Mouse (Mus musculus) right cerebral cortex, postnatal 14 days (tissue): ENCODE measurements around the gene Hibch.
"Not testable (repeated sequence)": the region's sequence is repeated elsewhere in the genome, so short reads cannot be mapped to it uniquely, and the experiment has no call there.

ENCODE experiments used
- DNase-seq: peaks from one replicate; pipeline ENCODE4 v3.0.0; 2022

Gene Hibch

GRCm38 (mm10) chr1:52844782-52845665 lies at the start of gene Hibch:
Gene Hibch (plus strand): TSS chr1:52844929.
- DNase-seq: peak; percentile 91

DNA sequence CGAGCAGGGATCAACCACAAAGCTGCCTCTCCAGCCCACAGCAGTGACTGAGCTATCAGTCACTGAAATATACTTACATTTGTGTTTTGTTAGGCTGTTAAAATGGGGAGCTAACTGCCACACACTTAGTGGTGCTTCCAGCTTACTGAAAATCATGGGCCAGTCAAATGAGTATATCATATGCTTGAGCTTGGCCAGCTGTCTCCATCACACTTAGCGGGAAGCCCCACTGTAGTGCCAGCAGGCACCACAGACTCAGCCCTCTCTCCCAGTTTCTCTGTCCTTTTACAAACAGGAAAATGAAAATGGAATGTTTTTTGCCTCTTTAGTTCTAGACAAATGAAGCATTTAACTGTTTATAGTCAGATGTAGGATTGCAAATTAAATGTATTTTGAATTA lies 48.8 kb upstream of the Hibch start:
- DNase-seq: no peak

GRCm38 (mm10) chr1:52799056-52799726 lies 45.5 kb upstream of the Hibch start:
- peak; percentile 19 for DNase-seq

GRCm38 (mm10) chr1:52799772-52800171 lies 45.0 kb upstream of the Hibch start:
- DNase-seq: no peak

GRCm38 (mm10) chr1:52800340-52800740 lies 44.4 kb upstream of the Hibch start:
- DNase-seq: no peak

DNA sequence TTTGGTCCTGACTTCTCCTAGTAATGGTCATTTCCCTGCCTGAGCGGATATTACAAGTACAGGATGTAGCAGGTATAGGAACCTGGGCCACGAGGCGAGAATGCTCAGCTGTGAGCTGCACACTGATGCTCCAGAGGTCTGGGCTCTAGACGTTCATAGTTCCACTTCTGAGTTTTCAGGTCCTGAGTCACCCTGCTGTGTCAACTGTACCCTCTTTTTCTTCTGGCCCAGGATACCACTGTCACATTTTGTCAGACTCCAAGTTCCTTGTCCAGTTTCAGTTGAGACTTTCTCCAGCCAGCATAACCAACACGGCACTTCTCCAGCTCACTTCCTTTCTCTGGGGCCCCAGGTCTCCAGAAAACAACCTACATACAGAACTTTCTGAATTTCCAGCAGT lies 43.1 kb upstream of the Hibch start:
- no peak for DNase-seq

DNA sequence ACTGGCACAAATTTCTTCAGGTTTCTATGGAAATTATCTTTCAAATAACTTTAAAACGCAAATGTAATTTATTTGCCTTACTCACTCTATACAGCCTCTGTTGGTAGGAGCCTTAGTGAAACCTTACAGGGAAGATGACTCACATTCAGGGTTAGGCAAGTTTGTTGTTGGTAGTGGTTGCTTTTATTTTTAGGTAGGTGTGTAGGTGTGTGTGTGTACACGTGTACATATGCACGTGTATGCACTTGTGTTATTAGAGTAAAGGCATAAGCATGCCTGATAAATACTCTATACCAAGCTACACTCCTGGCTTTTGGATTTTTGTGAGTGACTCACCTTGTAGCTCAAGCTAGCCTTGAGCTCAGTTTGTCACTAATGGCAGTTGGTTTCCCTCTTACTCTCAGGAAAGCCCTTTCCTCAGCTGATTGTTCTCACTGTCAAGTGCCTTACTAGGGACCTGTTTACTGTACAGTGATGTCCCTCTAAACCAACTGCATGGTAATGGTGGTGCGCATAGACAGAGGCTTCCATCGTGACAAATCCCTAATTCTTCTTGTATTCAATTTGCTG lies 42.2 kb upstream of the Hibch start:
- DNase-seq: no peak

- no peak for DNase-seq
Measured at GRCm38 (mm10) chr1:52805041-52805440, 39.7 kb upstream of the Hibch start.

- no peak for DNase-seq
Measured at GRCm38 (mm10) chr1:52808456-52808855, 36.3 kb upstream of the Hibch start.

GRCm38 (mm10) chr1:52816232-52816891 lies 28.4 kb upstream of the Hibch start:
- DNase-seq: no peak

GRCm38 (mm10) chr1:52816910-52817812 lies 27.6 kb upstream of the Hibch start, which contains the start of gene Inpp1:
Gene Inpp1 (minus strand): TSS chr1:52817688.
- DNase-seq: peak; percentile 57

GRCm38 (mm10) chr1:52817813-52818147 lies 26.9 kb upstream of the Hibch start:
- no peak for DNase-seq

- DNase-seq: no peak
Measured at GRCm38 (mm10) chr1:52839099-52839498, 5.6 kb upstream of the Hibch start.

- DNase-seq: no peak
Measured at GRCm38 (mm10) chr1:52844354-52844753, 375 bp upstream of the Hibch start.

- no peak for DNase-seq
Measured at GRCm38 (mm10) chr1:52846556-52846955, 1.8 kb downstream of the Hibch start.

- no peak for DNase-seq
Measured at GRCm38 (mm10) chr1:52849422-52849821, 4.7 kb downstream of the Hibch start.

DNA sequence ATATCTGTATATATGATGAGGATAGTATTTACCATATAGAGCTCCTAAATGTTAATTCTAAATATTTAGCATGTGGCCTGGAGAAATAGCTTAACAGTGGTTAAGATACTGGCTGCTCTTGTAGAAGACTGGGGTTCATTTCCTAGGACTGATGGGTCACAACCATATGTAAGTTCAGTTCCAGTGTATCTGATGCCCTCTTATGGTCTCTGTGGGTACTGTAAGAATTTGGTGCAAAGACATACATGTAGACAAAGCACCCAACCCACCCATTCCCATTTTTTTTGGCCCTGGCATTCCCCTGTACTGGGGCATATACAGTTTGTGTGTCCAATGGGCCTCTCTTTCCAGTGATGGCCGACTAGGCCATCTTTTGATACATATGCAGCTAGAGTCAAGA lies 9.3 kb downstream of the Hibch start:
- DNase-seq: not testable (repeated sequence)

GRCm38 (mm10) chr1:52855904-52856601 lies 11.3 kb downstream of the Hibch start:
- DNase-seq: no peak

GRCm38 (mm10) chr1:52864220-52864619 lies 19.5 kb downstream of the Hibch start:
- no peak for DNase-seq

- DNase-seq: no peak
Measured at GRCm38 (mm10) chr1:52866007-52866406, 21.3 kb downstream of the Hibch start.

DNA sequence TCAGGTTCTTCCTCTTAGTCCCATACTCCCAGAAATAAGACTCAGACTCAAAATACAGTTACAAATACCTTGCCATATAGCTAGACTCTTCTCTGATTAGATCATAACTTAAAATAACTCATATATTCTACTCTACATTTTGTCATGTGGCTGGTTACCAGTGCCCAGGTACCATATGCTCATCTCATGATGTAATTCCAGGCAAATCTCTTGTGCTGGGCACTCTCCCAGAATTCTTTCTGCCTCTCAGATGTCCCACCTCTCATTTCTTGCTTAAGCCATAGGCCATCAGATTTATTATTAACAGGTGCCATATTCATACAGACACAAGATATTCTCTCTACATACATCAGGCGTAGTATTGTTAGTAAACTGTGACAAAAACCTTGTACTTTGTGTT lies 23.1 kb downstream of the Hibch start:
- DNase-seq: no peak

DNA sequence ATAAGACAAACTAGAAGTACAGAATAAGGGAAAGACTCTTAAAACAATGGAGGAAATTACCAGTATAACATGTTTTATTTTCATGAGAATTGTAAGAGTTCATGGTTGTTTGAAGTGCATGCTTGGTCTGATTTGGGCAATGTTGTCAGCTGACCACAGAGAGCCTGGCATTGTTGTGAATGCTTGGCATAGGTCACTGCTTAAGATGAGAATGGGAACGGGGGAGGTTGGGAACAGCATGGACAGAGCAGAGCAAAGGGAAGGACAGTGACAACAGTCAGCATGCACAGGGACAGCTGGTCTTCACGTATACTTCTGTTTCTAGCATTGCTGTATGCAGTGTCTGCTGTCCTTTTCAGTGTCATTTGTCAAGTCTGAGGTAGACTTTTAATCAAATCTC lies 39.5 kb downstream of the Hibch start:
- DNase-seq: no peak
